Mouse (Mus musculus): ENCODE measurements around the gene Selenof. TPM values are rescaled to one million over a fixed set of nuclear protein-coding genes. Genes with fewer than 3 reads are reported as not detected.

Gene Selenof
- polyA plus RNA-seq, 1 experiment = 2.4 TPM

GRCm38 (mm10) chr3:144606449-144606848, 36.3 kb downstream of the Selenof start:
- peaks cover 39% of the 10 kb centered on the region for H3K4me1 ChIP-seq (ENCODE audit: control insufficient read depth)
- no peaks in the 10 kb centered on the region for H3K27me3 ChIP-seq (ENCODE audit: control insufficient read depth)
- H3K4me3 ChIP-seq (replicated peaks) = no peak overlapping the region
- TF ChIP-seq GATA1 (IDR thresholded peaks at IDR 0.05; ENCODE audit: low read length) (no peak), TAL1 (IDR thresholded peaks at IDR 0.05; ENCODE audit: low read length) (no peak)
- no peaks in the 10 kb centered on the region for H3K9me3 ChIP-seq (ENCODE audit: control insufficient read depth, low read length)
- H3K36me3 ChIP-seq (ENCODE audit: control insufficient read depth) = peaks cover under 1% of the 10 kb centered on the region

- Histone ChIP-seq H3K36me3 (ENCODE audit: control insufficient read depth) (no peaks in the 10 kb centered on the region), H3K4me1 (ENCODE audit: control insufficient read depth) (peaks cover 52% of the 10 kb centered on the region), H3K9me3 (ENCODE audit: control insufficient read depth, low read length) (no peaks in the 10 kb centered on the region), H3K4me3 (replicated peaks) (no peak overlapping the region), H3K27me3 (ENCODE audit: control insufficient read depth) (no peaks in the 10 kb centered on the region)
- TF ChIP-seq TAL1 (IDR thresholded peaks at IDR 0.05; ENCODE audit: low read length) (no peak), GATA1 (IDR thresholded peaks at IDR 0.05; ENCODE audit: low read length) (no peak)
Observed at GRCm38 (mm10) chr3:144608090-144608489, 38.0 kb downstream of the Selenof start.

DNA sequence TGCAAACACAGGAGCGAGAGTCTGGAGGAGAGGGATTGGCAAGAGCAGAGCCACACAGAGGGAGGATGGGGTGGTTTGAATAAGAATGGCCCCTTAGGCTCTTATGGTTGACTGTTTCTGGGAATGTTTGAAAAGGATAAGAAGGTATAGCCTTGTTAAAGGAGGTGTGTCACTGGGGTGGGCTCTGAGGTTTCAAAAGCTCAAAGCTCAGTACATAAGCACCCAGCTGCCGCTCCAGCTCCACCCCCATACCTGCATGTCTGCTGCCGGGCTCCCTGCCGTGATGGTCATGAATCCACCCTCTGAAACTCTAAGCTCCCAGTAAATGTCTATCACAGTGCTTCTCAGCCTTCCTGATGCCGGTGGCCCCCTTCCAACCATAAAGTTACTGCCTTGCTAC, 40.7 kb downstream of the Selenof start:
- Histone ChIP-seq H3K27me3 (ENCODE audit: control insufficient read depth) (no peaks in the 10 kb centered on the region), H3K9me3 (ENCODE audit: control insufficient read depth, low read length) (no peaks in the 10 kb centered on the region), H3K4me3 (replicated peaks) (no peak overlapping the region), H3K36me3 (ENCODE audit: control insufficient read depth) (no peaks in the 10 kb centered on the region), H3K4me1 (ENCODE audit: control insufficient read depth) (peaks cover 51% of the 10 kb centered on the region)
- TF ChIP-seq GATA1 (IDR thresholded peaks at IDR 0.05; ENCODE audit: low read length) = no peak
- TF ChIP-seq TAL1 (IDR thresholded peaks at IDR 0.05; ENCODE audit: low read length) = no peak

DNA sequence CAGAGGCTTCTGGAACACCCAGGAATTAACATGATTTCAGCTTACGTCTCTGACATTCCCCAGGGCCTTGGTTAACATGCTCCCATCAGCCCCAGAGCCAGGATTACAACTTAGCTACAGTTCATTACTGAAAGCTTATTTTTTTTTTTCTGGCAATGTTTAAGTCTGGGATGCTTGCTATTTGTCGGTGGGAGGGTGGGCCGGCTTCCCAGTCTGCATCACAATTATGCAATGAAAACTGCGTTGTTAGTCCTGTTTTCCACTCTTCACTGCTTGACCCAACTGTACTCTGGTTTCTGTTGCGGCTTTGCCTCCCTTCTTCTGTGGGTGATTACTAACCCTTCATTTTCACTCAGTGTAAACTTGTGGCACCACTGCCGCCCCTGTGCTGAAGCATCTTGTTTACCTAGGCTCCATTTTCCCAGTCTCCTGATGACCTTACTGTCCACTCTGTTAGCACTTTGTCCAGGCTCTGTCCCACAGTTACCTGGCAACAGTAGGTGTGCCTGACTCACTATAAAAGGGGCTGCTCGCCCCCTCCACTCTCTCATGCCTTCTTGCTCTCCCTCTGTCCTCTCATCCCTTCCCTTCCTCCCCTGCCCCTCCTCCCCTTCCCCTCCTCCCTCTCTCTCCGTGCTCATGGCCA, 41.6 kb downstream of the Selenof start:
- Histone ChIP-seq H3K36me3 (ENCODE audit: control insufficient read depth) (no peaks in the 10 kb centered on the region), H3K4me1 (ENCODE audit: control insufficient read depth) (peaks cover 51% of the 10 kb centered on the region), H3K4me3 (replicated peaks) (no peak overlapping the region), H3K9me3 (ENCODE audit: control insufficient read depth, low read length) (no peaks in the 10 kb centered on the region), H3K27me3 (ENCODE audit: control insufficient read depth) (no peaks in the 10 kb centered on the region)
- TF ChIP-seq GATA1 (IDR thresholded peaks at IDR 0.05; ENCODE audit: low read length) (no peak), TAL1 (IDR thresholded peaks at IDR 0.05; ENCODE audit: low read length) (no peak)

- TF ChIP-seq GATA1 (IDR thresholded peaks at IDR 0.05; ENCODE audit: low read length) (no peak), TAL1 (IDR thresholded peaks at IDR 0.05; ENCODE audit: low read length) (no peak)
- Histone ChIP-seq H3K36me3 (ENCODE audit: control insufficient read depth) (no peaks in the 10 kb centered on the region), H3K27me3 (ENCODE audit: control insufficient read depth) (no peaks in the 10 kb centered on the region), H3K9me3 (ENCODE audit: control insufficient read depth, low read length) (no peaks in the 10 kb centered on the region), H3K4me3 (replicated peaks) (no peak overlapping the region), H3K4me1 (ENCODE audit: control insufficient read depth) (peaks cover 57% of the 10 kb centered on the region)
Observed at GRCm38 (mm10) chr3:144612382-144612781, 42.3 kb downstream of the Selenof start.

- H3K4me3 ChIP-seq (replicated peaks) = no peak overlapping the region
- H3K36me3 ChIP-seq (ENCODE audit: control insufficient read depth) = peaks cover 2% of the 10 kb centered on the region; the same call in 1 of the 2 replicates
- peaks cover 47% of the 10 kb centered on the region for H3K4me1 ChIP-seq (ENCODE audit: control insufficient read depth)
- no peak for TF ChIP-seq TAL1 (IDR thresholded peaks at IDR 0.05; ENCODE audit: low read length)
- TF ChIP-seq GATA1 (IDR thresholded peaks at IDR 0.05; ENCODE audit: low read length) = no peak
- H3K9me3 ChIP-seq (ENCODE audit: control insufficient read depth, low read length) = peaks cover 4% of the 10 kb centered on the region
- H3K27me3 ChIP-seq (ENCODE audit: control insufficient read depth) = no peaks in the 10 kb centered on the region
Observed at GRCm38 (mm10) chr3:144614277-144614676, 44.2 kb downstream of the Selenof start.

GRCm38 (mm10) chr3:144614698-144615097, 44.6 kb downstream of the Selenof start:
- H3K36me3 ChIP-seq (ENCODE audit: control insufficient read depth) = peaks cover 2% of the 10 kb centered on the region; the same call in 1 of the 2 replicates
- peaks cover 47% of the 10 kb centered on the region for H3K4me1 ChIP-seq (ENCODE audit: control insufficient read depth)
- no peaks in the 10 kb centered on the region for H3K27me3 ChIP-seq (ENCODE audit: control insufficient read depth)
- peaks cover 4% of the 10 kb centered on the region for H3K9me3 ChIP-seq (ENCODE audit: control insufficient read depth, low read length)
- TF ChIP-seq TAL1 (IDR thresholded peaks at IDR 0.05; ENCODE audit: low read length) = no peak
- TF ChIP-seq GATA1 (IDR thresholded peaks at IDR 0.05; ENCODE audit: low read length) = no peak
- H3K4me3 ChIP-seq (replicated peaks) = no peak overlapping the region

DNA sequence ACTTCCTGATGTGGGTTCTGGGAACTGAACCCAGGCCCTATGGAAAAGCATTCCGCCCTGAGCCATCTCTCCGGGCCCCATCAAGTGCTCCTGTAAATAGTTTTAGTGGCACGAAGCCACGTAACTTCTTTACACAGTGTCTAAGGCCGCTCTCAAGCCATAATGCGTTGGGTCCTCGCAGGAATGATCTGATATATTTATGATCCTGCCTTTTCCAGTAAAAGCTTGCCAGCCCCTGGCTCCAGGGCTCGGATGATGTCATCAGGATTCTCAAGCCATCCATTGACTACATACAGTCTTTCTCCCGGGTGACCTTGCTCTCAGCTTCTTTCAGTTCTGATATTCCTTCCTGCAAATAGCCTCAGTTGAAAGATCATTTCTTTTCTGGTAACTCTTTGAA, 45.4 kb downstream of the Selenof start:
- TF ChIP-seq TAL1 (IDR thresholded peaks at IDR 0.05; ENCODE audit: low read length) (no peak), GATA1 (IDR thresholded peaks at IDR 0.05; ENCODE audit: low read length) (no peak)
- Histone ChIP-seq H3K4me1 (ENCODE audit: control insufficient read depth) (peaks cover 39% of the 10 kb centered on the region), H3K36me3 (ENCODE audit: control insufficient read depth) (peaks cover 2% of the 10 kb centered on the region; the same call in 1 of the 2 replicates)

GRCm38 (mm10) chr3:144616654-144617425, 46.7 kb downstream of the Selenof start:
- H3K36me3 ChIP-seq (ENCODE audit: control insufficient read depth) = peaks cover 2% of the 10 kb centered on the region; the same call in 1 of the 2 replicates
- peaks cover 26% of the 10 kb centered on the region for H3K4me1 ChIP-seq (ENCODE audit: control insufficient read depth)
- H3K27me3 ChIP-seq (ENCODE audit: control insufficient read depth) = no peaks in the 10 kb centered on the region
- no peak for TF ChIP-seq TAL1 (IDR thresholded peaks at IDR 0.05; ENCODE audit: low read length)
- no peak for TF ChIP-seq GATA1 (IDR thresholded peaks at IDR 0.05; ENCODE audit: low read length)
- H3K4me3 ChIP-seq (replicated peaks) = no peak overlapping the region
- peaks cover 4% of the 10 kb centered on the region for H3K9me3 ChIP-seq (ENCODE audit: control insufficient read depth, low read length)

More for the DNA sequence above, 45.4 kb downstream of the Selenof start:
- Histone ChIP-seq H3K27me3 (ENCODE audit: control insufficient read depth) (no peaks in the 10 kb centered on the region), H3K4me3 (replicated peaks) (no peak overlapping the region), H3K9me3 (ENCODE audit: control insufficient read depth, low read length) (peaks cover 4% of the 10 kb centered on the region)

Measured in erythroblast, embryonic 14.5 days (primary cell).